Mouse (Mus musculus) layer of hippocampus, adult 6 months (tissue): ENCODE data around the gene Zfp263. TPM values are rescaled to one million over a fixed set of nuclear protein-coding genes. Genes with fewer than 3 reads are reported as not detected.

Experiments used
- long read RNA-seq, 2 experiments: library from polyadenylated mRNA; unstranded; transcript quantifications; one replicate each; pipeline ENCODE4 v2.0.0; 2019 to 2020
- polyA plus RNA-seq: library from polyadenylated mRNA; unstranded; fragments of <200 nt; fragmentation: Nextera tagmentation; gene quantifications from 2 replicates; pipeline ENCODE4 v1.2.3, GENCODE M21; 2021

Gene Zfp263
- polyA plus RNA-seq = 4.6 and 5.3 TPM in 2 replicates
- long read RNA-seq, experiment 1, transcript Zfp263-201 (6 exons, 3,241 nt) = major isoform, 7 of 8 reads
- long read RNA-seq, experiment 1, partial matches to known transcripts = 0 of 8 reads
- long read RNA-seq, experiment 1, other reads (novel, unspliced or antisense) = 1 of 8 reads
- long read RNA-seq, experiment 2, transcript Zfp263-201 (6 exons, 3,241 nt) = major isoform, 74 of 81 reads
- long read RNA-seq, experiment 2, partial matches to known transcripts = 1 of 81 reads
- long read RNA-seq, experiment 2, other reads (novel, unspliced or antisense) = 2 of 81 reads

DNA sequence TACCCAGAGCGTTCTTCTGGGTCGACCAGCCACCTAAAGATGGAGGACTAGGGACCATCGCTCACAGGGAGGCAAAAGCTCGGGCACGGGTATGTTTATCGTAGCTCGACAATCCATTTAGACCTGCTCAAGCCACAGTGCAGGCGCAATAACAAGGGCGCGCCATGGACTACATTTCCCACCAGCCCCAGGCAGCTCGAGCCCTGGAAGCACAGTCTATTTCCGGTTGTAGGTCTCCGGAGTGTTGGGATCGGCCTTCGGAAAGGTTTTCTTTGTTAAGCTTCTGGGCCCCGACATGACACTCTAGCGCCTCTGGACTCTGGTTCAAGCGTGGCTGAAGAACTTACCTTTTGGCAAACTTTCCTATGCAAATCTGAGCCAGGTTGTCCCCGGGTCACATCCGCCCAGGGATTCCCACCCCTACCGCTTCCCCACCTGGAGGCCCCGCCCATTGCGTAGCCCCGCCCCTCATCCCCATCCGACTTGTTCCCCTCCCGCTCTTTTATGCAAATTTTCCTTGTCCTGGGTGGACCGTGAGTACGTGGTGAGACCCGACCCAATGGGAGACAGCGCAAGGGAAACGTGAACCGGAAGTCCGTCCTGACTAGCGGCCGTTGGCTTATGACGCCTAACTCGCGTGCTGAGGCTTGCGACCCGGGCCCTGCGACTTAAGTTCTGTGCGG is at the start of gene Zfp263:
Zfp263 (plus strand) TSS at position 591 of the 683 bp plus-strand sequence.

DNA sequence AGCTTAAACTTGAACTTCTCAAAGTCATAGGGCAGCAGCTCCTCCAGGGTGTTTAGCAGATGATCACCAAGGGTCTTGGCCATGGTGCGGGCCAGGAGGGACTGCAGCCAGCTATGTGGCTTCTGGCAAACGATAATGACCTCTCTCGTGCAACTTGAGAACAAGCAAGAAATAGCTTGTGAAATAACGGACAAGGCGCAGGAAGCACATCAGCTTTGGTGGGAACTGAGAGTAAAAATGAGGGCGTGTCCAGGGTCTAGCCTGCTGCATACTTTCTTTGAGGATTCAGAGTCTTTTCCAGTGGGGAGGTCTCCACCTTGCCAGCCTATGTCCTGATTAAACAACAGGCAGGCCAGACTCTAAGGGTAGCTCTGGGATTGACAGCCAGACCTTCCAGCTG is 25.9 kb upstream of the Zfp263 start, which contains the start of gene Mefv:
Mefv (minus strand) TSS at position 118 of the 400 bp plus-strand sequence.

Other genes starting within 250 kb of the Zfp263 start
- gene Olfr161, start 153.1 kb upstream of the Zfp263 start, polyA plus RNA-seq = not detected in 2 replicates
- not detected in 2 replicates for gene Mefv, start 26.0 kb upstream of the Zfp263 start, polyA plus RNA-seq
- gene Olfr15, start 86.8 kb downstream of the Zfp263 start, polyA plus RNA-seq = not detected in 2 replicates
- 0.92 and 1.4 TPM in 2 replicates for gene Zfp174, start 103.2 kb downstream of the Zfp263 start, polyA plus RNA-seq
- gene Naa60, start 128.3 kb downstream of the Zfp263 start, polyA plus RNA-seq = 69.4 and 79.6 TPM in 2 replicates
- gene Zfp597, start 140.5 kb downstream of the Zfp263 start, polyA plus RNA-seq = 4.1 and 4.3 TPM in 2 replicates
- gene Gm20695, start 140.6 kb downstream of the Zfp263 start, polyA plus RNA-seq = 14.4 and 14.7 TPM in 2 replicates
- gene 1700037C18Rik, start 164.6 kb downstream of the Zfp263 start, polyA plus RNA-seq = 6.3 and 8.7 TPM in 2 replicates
- gene Cluap1, start 164.7 kb downstream of the Zfp263 start, polyA plus RNA-seq = 23.4 and 25.7 TPM in 2 replicates
- gene Nlrc3, start 232.5 kb downstream of the Zfp263 start, polyA plus RNA-seq = 0.19 and 0.23 TPM in 2 replicates